Mouse (Mus musculus): ENCODE measurements around the gene Snx4.

DNA sequence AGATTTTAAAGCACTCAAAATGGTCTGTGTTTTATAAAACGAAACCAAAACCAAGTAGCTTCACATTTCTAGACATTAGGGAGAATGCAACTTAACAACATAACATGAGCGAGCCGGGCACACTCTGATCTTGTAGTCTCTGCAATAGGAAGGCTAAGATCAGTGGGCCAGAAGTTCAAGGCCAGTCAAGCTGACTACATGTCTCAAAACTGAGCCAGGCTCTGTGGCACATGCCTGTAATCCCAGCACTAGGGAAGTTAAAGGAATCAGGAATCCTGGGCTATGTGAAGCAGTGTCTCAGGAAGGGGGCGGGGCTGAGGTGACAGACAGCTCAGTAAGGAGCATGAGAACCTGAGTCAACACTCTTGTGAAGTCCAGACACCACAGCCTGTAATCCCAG lies 93.6 kb downstream of the Snx4 start:
- TF ChIP-seq POLR2A (IDR thresholded peaks at IDR 0.05; ENCODE audit: borderline replicate concordance, low read depth, low read length) (no peak), CTCF (IDR thresholded peaks at IDR 0.05; ENCODE audit: low read depth, low read length) (no peak)

All from bone marrow macrophage, adult 2 months (primary cell).